Mouse (Mus musculus): ENCODE data around the gene Nr1d2.
A peak's percentile ranks its signal among the peaks of the same experiment; 100 is the strongest.
"Not testable (repeated sequence)": the region's sequence is repeated elsewhere in the genome, so short reads cannot be mapped to it uniquely, and the experiment has no call there.

Gene Nr1d2

GRCm38 (mm10) chr14:18238750-18239731 lies at the start of gene Nr1d2:
Nr1d2 (minus strand) TSS chr14:18239127.
- DNase-seq, result peak; percentile 98 to 100

DNA sequence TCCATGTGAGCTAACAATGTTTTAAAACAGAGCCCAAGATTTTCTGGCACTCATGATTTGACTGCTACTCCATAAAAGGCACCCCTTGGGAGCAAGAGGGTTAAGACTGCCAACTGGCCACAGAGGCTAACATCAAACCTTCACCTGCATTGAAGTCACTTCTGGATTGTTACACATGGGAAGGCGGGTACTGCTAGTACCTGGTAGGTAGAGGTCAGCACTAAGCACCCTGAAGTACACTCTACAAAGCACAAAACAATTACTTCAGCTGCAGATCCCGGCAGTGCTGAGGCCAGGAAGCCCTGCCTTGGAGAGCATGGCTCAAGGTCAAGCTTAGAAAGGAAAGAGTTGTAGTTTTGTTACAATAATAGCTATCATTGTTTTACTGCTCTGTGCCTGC lies 48.5 kb upstream of the Nr1d2 start:
- DNase-seq, result no peak

GRCm38 (mm10) chr14:18286441-18286840 lies 47.5 kb upstream of the Nr1d2 start:
- no peak for DNase-seq

DNA sequence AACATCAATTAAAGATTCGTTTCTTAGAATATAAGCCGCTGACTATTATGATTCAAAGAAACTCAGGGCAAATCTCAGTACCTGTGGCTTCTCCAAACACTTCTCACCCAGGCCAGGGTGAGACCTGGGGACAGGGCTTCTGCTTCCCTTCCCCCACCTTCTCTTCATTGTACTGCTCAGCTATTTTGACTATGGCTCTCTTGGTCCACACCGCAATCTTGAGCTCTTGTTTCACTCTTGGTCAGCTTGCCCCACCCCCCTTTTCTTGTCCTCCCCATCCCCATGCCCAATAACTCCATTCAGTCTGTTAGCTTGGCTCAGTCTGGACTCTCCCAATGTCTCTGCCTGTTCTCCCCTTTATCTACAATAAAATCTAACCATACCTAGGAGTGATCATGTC lies 46.5 kb upstream of the Nr1d2 start:
- DNase-seq, result no peak

DNA sequence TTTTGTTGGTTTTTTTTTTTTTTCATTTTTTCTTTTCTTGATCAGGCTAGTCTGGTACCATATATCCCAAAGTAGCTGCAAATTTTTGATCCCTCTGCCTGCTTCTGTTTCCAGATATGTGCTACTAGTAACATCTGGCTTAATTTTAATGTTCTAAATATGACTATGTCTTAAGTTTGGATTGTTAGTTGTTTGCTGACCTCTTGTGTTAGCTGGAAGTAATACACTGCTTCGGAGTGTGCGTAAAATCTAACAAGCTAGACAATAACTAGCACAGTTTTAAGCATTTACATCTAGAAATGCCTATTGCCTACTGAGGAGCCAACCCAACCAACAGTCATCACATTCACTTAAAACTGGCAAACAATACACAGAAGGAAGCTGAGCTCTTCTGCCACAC lies 45.7 kb upstream of the Nr1d2 start:
- no peak for DNase-seq

DNA sequence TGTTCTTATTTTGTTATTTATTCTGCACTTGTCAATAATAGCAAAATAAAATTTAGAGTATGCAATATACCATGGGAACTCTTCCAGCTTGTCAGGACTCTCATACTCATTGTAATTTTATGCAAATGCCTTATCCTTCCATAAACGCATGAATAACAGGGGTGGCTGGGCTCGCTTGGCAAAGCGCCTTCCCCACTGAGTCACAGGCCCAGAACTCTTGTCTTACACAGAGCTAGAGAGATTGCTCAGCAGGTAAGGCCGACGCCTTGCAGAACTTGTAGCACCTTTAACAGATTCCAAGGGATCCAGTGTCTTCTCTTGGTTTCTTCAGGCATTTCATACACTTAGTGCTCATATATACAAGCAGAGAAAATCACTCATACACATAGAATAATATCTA lies 41.4 kb upstream of the Nr1d2 start:
- no peak for DNase-seq

GRCm38 (mm10) chr14:18274526-18274925 lies 35.6 kb upstream of the Nr1d2 start:
- DNase-seq, result no peak

GRCm38 (mm10) chr14:18271666-18272065 lies 32.7 kb upstream of the Nr1d2 start:
- DNase-seq, result peak; percentile 11 to 20

DNA sequence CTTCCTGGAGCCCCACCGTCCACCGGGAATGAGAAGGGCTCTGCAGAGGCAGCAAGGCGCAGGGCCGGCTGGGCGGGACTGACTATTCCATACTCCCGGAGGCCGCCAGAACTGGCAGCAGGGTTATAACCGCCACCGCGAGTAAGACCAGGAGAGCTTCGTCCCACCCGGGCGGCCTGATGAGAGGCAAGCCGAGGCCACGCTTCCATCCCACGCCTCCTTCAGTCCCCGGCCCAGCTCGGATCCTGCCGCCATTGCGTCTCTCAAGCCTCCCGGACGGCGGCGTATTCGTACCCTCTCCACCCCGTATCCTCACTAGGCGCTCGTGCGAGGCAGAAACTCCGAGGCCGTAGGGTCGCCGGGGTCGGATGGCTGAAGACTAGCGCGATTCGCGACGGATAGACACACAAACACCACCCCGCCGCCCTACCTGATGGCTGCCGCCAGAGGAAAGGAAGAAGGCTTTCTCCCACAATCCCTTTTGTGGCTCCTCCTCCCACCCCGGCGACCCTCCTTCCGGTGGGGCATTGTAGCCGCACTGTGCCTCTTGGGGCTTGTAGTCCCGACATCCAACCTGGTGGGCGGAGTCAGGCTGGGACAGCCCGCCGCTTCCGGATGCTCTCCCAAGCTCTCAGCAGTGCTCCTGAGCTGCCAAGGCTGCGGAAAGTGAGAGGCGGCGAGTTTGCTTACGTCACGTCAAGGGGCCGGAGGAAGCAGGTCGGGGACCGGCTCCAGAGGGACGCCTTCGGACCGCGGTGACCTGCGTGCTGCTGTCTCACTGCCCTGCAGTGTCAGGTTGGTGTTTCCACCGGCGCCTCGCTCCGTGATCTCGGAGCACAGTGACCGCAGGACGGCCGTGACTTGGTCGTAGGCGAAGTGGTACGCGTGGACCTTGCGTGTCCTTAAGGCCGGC lies 31.9 kb upstream of the Nr1d2 start, which contains the start of the genes Nkiras1 and Rpl15:
Gene Nkiras1 (plus strand): TSS at position 608 of the 913 bp plus-strand sequence.
Gene Rpl15 (minus strand): TSS at position 863 of the 913 bp plus-strand sequence.
- peak; percentile 98 to 100 for DNase-seq

GRCm38 (mm10) chr14:18269947-18270528 lies 31.1 kb upstream of the Nr1d2 start:
- DNase-seq, result not testable (repeated sequence)

DNA sequence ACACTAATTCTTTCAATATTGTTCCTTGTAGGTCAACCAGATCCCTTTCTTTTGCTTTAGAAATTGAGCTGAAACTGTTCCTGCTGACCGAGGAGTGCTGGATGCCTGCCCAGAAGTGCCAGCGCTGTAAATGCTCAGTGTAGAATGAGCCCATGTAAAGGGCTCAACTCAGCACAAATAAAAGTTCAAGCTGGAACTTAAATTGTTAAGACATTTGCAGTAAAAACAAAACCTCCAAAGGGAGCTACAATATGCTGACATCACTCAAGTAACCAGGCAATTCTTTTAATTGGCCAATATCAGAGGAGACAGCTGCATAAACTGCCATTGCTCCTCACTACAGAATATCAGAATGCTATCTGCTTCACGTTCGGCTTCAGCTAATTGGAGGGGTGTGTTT lies 24.5 kb upstream of the Nr1d2 start:
- DNase-seq, result peak; percentile 36 to 52

- DNase-seq, result no peak
These were observed 22.3 kb upstream of the Nr1d2 start for GRCm38 (mm10) chr14:18261203-18261602.

GRCm38 (mm10) chr14:18242638-18243130 lies 3.8 kb upstream of the Nr1d2 start:
- no peak for DNase-seq

DNA sequence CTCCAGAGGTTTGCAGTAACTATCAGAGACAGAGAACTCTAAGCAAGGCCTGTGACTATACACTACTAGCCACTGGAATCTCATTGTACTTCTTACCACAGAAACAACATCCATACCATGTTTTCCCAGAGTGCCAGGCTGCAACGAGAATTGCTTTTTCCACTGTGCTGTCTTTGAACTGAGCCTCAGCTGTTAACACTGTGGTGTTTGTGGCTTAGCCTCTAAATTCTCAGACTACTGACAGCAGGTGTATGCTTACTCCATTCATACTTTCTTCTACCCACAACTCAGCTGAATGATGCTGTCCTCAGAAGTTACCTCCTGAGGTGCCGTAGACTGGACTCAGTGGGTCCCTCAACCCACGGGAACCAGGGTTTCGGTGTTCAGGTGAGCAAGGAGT lies 2.9 kb upstream of the Nr1d2 start:
- DNase-seq, result no peak

- DNase-seq, result no peak
These were observed 1.2 kb upstream of the Nr1d2 start for GRCm38 (mm10) chr14:18240132-18240531.

GRCm38 (mm10) chr14:18238131-18238749 lies 687 bp downstream of the Nr1d2 start:
- DNase-seq, result peak; percentile 97 to 99

DNA sequence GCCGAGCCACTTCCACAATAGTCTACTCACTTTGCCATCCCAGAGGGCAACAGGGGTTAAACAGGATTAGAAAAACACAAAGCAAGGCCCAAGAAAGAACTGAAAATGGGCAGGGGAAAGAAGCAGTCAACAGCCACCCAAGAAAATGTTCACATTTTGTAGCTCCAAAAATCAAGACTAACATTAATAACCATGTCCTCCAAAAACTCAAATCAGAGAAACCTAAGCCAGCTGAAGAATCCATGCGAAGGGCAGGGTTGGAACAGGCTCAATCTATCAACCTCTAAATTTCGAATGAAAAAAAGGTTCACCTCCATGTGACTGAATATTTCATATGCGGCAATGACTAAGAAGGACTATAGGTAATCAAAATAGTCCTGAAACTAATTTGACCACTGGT lies 1.5 kb downstream of the Nr1d2 start:
- no peak for DNase-seq

GRCm38 (mm10) chr14:18236496-18237235 lies 2.3 kb downstream of the Nr1d2 start:
- DNase-seq, result not testable (repeated sequence)

GRCm38 (mm10) chr14:18233981-18234960 lies 4.7 kb downstream of the Nr1d2 start:
- peak in 1 of 2 experiments; percentile 44 for DNase-seq

DNA sequence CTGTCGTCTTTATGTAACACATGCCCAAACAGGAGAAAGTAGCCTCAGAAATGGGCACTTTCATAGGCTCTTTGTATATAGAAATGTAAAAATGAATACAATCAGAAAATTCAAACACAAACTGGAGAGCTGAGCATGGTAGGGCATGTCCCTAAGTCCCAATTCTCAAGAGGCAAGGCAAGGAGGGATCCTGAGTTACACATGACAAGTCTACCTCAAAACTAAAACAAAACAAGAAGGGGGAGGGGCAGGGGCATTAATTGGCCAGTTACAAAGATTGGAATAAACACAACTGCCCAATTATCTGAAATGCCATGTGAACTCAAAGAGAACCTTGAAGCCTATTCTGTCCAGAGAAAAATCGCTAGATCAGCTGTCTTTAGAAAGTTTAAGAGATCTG lies 5.9 kb downstream of the Nr1d2 start:
- no peak for DNase-seq
